Mouse (Mus musculus) embryo, embryonic 10.5 days (tissue): ENCODE results near the gene Flywch1.
"Not testable (repeated sequence)": the region's sequence is repeated elsewhere in the genome, so short reads cannot be mapped to it uniquely, and the experiment has no call there.

ENCODE experiments used
- DNase-seq: peaks from one replicate; pipeline ENCODE4 v3.0.0-alpha.2; 2015; ENCODE audit warnings: low spot score

Gene Flywch1

GRCm38 (mm10) chr17:23778447-23778846 is 7.0 kb upstream of the Flywch1 start:
- no peak for DNase-seq

- no peak for DNase-seq
Observed at GRCm38 (mm10) chr17:23777141-23777540, 5.7 kb upstream of the Flywch1 start.

- DNase-seq = no peak
Observed at GRCm38 (mm10) chr17:23776216-23776615, 4.8 kb upstream of the Flywch1 start.

- peak; percentile 90 for DNase-seq
Observed at GRCm38 (mm10) chr17:23774090-23774489, 2.7 kb upstream of the Flywch1 start.

GRCm38 (mm10) chr17:23773676-23774075 is 2.3 kb upstream of the Flywch1 start:
- no peak for DNase-seq

- DNase-seq = not testable (repeated sequence)
Observed at GRCm38 (mm10) chr17:23772219-23772556, 786 bp upstream of the Flywch1 start.

- DNase-seq = no peak
Observed at GRCm38 (mm10) chr17:23770896-23771283, 512 bp downstream of the Flywch1 start.

- DNase-seq = no peak
Observed at GRCm38 (mm10) chr17:23770493-23770892, 909 bp downstream of the Flywch1 start.

GRCm38 (mm10) chr17:23762976-23763375 is 8.4 kb downstream of the Flywch1 start:
- DNase-seq = no peak

GRCm38 (mm10) chr17:23761155-23761554 is 10.2 kb downstream of the Flywch1 start:
- no peak for DNase-seq

- no peak for DNase-seq
Observed at GRCm38 (mm10) chr17:23760231-23760630, 11.2 kb downstream of the Flywch1 start.

GRCm38 (mm10) chr17:23758801-23759200 is 12.6 kb downstream of the Flywch1 start:
- no peak for DNase-seq

GRCm38 (mm10) chr17:23757581-23757980 is 13.8 kb downstream of the Flywch1 start:
- DNase-seq = no peak

- no peak for DNase-seq
Observed at GRCm38 (mm10) chr17:23755689-23756088, 15.7 kb downstream of the Flywch1 start.

- no peak for DNase-seq
Observed at GRCm38 (mm10) chr17:23749400-23750191, 21.8 kb downstream of the Flywch1 start.

- peak; percentile 91 for DNase-seq
Observed at GRCm38 (mm10) chr17:23748631-23749391, 22.6 kb downstream of the Flywch1 start.

GRCm38 (mm10) chr17:23748026-23748425 is 23.4 kb downstream of the Flywch1 start:
- DNase-seq = no peak

GRCm38 (mm10) chr17:23747471-23747870 is 23.9 kb downstream of the Flywch1 start:
- no peak for DNase-seq

- no peak for DNase-seq
Observed at GRCm38 (mm10) chr17:23746767-23747166, 24.6 kb downstream of the Flywch1 start.

- DNase-seq = peak; percentile 34
Observed at GRCm38 (mm10) chr17:23746311-23746710, 25.1 kb downstream of the Flywch1 start.

GRCm38 (mm10) chr17:23745301-23746251 is 25.8 kb downstream of the Flywch1 start, which contains the start of gene Kremen2:
Gene Kremen2 (minus strand): TSS chr17:23745833.
- peak; percentile 35 for DNase-seq

- DNase-seq = no peak
Observed at GRCm38 (mm10) chr17:23744651-23745050, 26.8 kb downstream of the Flywch1 start.
